Mouse (Mus musculus): ENCODE results near the gene Parva. TPM values are rescaled to one million over a fixed set of nuclear protein-coding genes. Genes with fewer than 3 reads are reported as not detected.
A peak's percentile ranks its signal among the peaks of the same experiment; 100 is the strongest.

Gene Parva
- 18.4 and 29.9 TPM in 2 replicates for polyA plus RNA-seq (2014; fragmentation: Nextera tagmentation; extraction: Ambion mirVana)

- H3K4me1 ChIP-seq (ENCODE audit: control insufficient read depth, insufficient read depth, low read length) = no peaks in the 10 kb centered on the region
- H3K4me2 ChIP-seq (ENCODE audit: low read depth, low read length) = peak within 1 kb of the TSS; percentile 89
- peak within 1 kb of the TSS; percentile 72 for H3K9ac ChIP-seq (replicated peaks; ENCODE audit: low read depth, low read length)
- H3K27me3 ChIP-seq (ENCODE audit: control insufficient read depth, insufficient read depth, low read length) = no peaks in the 10 kb centered on the region
- under 1% methylated on average over 44 of the region's 49 CpGs for WGBS
- H3K4me3 ChIP-seq (ENCODE audit: low read depth, low read length) = peak within 1 kb of the TSS; percentile 57
- peak; percentile 79 for ATAC-seq (ENCODE audit: low read depth)
- H3K36me3 ChIP-seq (ENCODE audit: control insufficient read depth, insufficient read depth, low read length) = no peaks in the 10 kb centered on the region
- no peaks in the 10 kb centered on the region for H3K9me3 ChIP-seq (ENCODE audit: control insufficient read depth, low read length)
- H3K27ac ChIP-seq (ENCODE audit: low read depth, low read length) = peak within 1 kb of the TSS; percentile 71
Observed at GRCm38 (mm10) chr7:112427357-112428157, at the start of gene Parva. TSS of gene Parva (plus strand) at chr7:112427505.

GRCm38 (mm10) chr7:112378056-112378455 is 49.2 kb upstream of the Parva start:
- no peak overlapping the region for H3K27ac ChIP-seq (ENCODE audit: low read depth, low read length)
- H3K4me3 ChIP-seq (ENCODE audit: low read depth, low read length) = no peak overlapping the region
- 86% methylated on average over 5 of the region's 5 CpGs for WGBS
- no peaks in the 10 kb centered on the region for H3K4me1 ChIP-seq (ENCODE audit: control insufficient read depth, insufficient read depth, low read length)
- H3K9ac ChIP-seq (replicated peaks; ENCODE audit: low read depth, low read length) = no peak overlapping the region
- H3K4me2 ChIP-seq (ENCODE audit: low read depth, low read length) = no peak overlapping the region
- no peaks in the 10 kb centered on the region for H3K36me3 ChIP-seq (ENCODE audit: control insufficient read depth, insufficient read depth, low read length)
- ATAC-seq (ENCODE audit: low read depth) = no peak
- H3K27me3 ChIP-seq (ENCODE audit: control insufficient read depth, insufficient read depth, low read length) = no peaks in the 10 kb centered on the region
- H3K9me3 ChIP-seq (ENCODE audit: control insufficient read depth, low read length) = no peaks in the 10 kb centered on the region

GRCm38 (mm10) chr7:112378476-112378875 is 48.8 kb upstream of the Parva start:
- Histone ChIP-seq H3K36me3 (ENCODE audit: control insufficient read depth, insufficient read depth, low read length) (no peaks in the 10 kb centered on the region), H3K4me1 (ENCODE audit: control insufficient read depth, insufficient read depth, low read length) (no peaks in the 10 kb centered on the region), H3K9ac (replicated peaks; ENCODE audit: low read depth, low read length) (no peak overlapping the region), H3K27ac (ENCODE audit: low read depth, low read length) (no peak overlapping the region), H3K4me2 (ENCODE audit: low read depth, low read length) (no peak overlapping the region), H3K9me3 (ENCODE audit: control insufficient read depth, low read length) (no peaks in the 10 kb centered on the region), H3K27me3 (ENCODE audit: control insufficient read depth, insufficient read depth, low read length) (no peaks in the 10 kb centered on the region), H3K4me3 (ENCODE audit: low read depth, low read length) (no peak overlapping the region)
- ATAC-seq (ENCODE audit: low read depth) = no peak
- 78% methylated on average over 5 of the region's 5 CpGs for WGBS

GRCm38 (mm10) chr7:112386521-112386920 is 40.8 kb upstream of the Parva start:
- no peak for ATAC-seq (ENCODE audit: low read depth)
- Histone ChIP-seq H3K9me3 (ENCODE audit: control insufficient read depth, low read length) (no peaks in the 10 kb centered on the region), H3K9ac (replicated peaks; ENCODE audit: low read depth, low read length) (no peak overlapping the region), H3K27ac (ENCODE audit: low read depth, low read length) (no peak overlapping the region), H3K27me3 (ENCODE audit: control insufficient read depth, insufficient read depth, low read length) (no peaks in the 10 kb centered on the region), H3K4me3 (ENCODE audit: low read depth, low read length) (no peak overlapping the region), H3K4me1 (ENCODE audit: control insufficient read depth, insufficient read depth, low read length) (peaks cover 20% of the 10 kb centered on the region), H3K4me2 (ENCODE audit: low read depth, low read length) (no peak overlapping the region), H3K36me3 (ENCODE audit: control insufficient read depth, insufficient read depth, low read length) (no peaks in the 10 kb centered on the region)
- 73% methylated on average over 5 of the region's 5 CpGs for WGBS

- H3K9ac ChIP-seq (replicated peaks; ENCODE audit: low read depth, low read length) = no peak overlapping the region
- H3K4me3 ChIP-seq (ENCODE audit: low read depth, low read length) = no peak overlapping the region
- no peaks in the 10 kb centered on the region for H3K36me3 ChIP-seq (ENCODE audit: control insufficient read depth, insufficient read depth, low read length)
- ATAC-seq (ENCODE audit: low read depth) = no peak
- H3K4me1 ChIP-seq (ENCODE audit: control insufficient read depth, insufficient read depth, low read length) = peaks cover 25% of the 10 kb centered on the region
- no peaks in the 10 kb centered on the region for H3K27me3 ChIP-seq (ENCODE audit: control insufficient read depth, insufficient read depth, low read length)
- 86% methylated on average over 5 of the region's 5 CpGs for WGBS
- H3K9me3 ChIP-seq (ENCODE audit: control insufficient read depth, low read length) = no peaks in the 10 kb centered on the region
- no peak overlapping the region for H3K27ac ChIP-seq (ENCODE audit: low read depth, low read length)
- H3K4me2 ChIP-seq (ENCODE audit: low read depth, low read length) = no peak overlapping the region
Observed at GRCm38 (mm10) chr7:112387876-112388275, 39.4 kb upstream of the Parva start.

- H3K4me1 ChIP-seq (ENCODE audit: control insufficient read depth, insufficient read depth, low read length) = peaks cover 25% of the 10 kb centered on the region
- 87% methylated on average over 5 of the region's 5 CpGs for whole genome bisulfite sequencing
- no peak for ATAC-seq (ENCODE audit: low read depth)
Observed at GRCm38 (mm10) chr7:112388363-112388875, 38.9 kb upstream of the Parva start.

GRCm38 (mm10) chr7:112389611-112390251 is 37.6 kb upstream of the Parva start:
- no peaks in the 10 kb centered on the region for H3K9me3 ChIP-seq (ENCODE audit: control insufficient read depth, low read length)
- no peaks in the 10 kb centered on the region for H3K36me3 ChIP-seq (ENCODE audit: control insufficient read depth, insufficient read depth, low read length)
- H3K9ac ChIP-seq (replicated peaks; ENCODE audit: low read depth, low read length) = 0 out of 2 replicates have a peak overlapping the region, but pooled peaks have one; percentile 7
- peak overlapping the region; percentile 18; the same call in 1 of the 2 replicates for H3K4me2 ChIP-seq (ENCODE audit: low read depth, low read length)
- peaks cover 25% of the 10 kb centered on the region for H3K4me1 ChIP-seq (ENCODE audit: control insufficient read depth, insufficient read depth, low read length)
- H3K27me3 ChIP-seq (ENCODE audit: control insufficient read depth, insufficient read depth, low read length) = no peaks in the 10 kb centered on the region
- peak; percentile 64 for ATAC-seq (ENCODE audit: low read depth)
- no peak overlapping the region for H3K4me3 ChIP-seq (ENCODE audit: low read depth, low read length)
- WGBS = 30% methylated on average over 6 of the region's 6 CpGs
- H3K27ac ChIP-seq (ENCODE audit: low read depth, low read length) = peak overlapping the region; percentile 65

More at GRCm38 (mm10) chr7:112388363-112388875, 38.9 kb upstream of the Parva start:
- no peak overlapping the region for H3K4me2 ChIP-seq (ENCODE audit: low read depth, low read length)
- no peak overlapping the region for H3K27ac ChIP-seq (ENCODE audit: low read depth, low read length)
- no peaks in the 10 kb centered on the region for H3K9me3 ChIP-seq (ENCODE audit: control insufficient read depth, low read length)
- H3K9ac ChIP-seq (replicated peaks; ENCODE audit: low read depth, low read length) = no peak overlapping the region
- no peaks in the 10 kb centered on the region for H3K27me3 ChIP-seq (ENCODE audit: control insufficient read depth, insufficient read depth, low read length)
- H3K36me3 ChIP-seq (ENCODE audit: control insufficient read depth, insufficient read depth, low read length) = no peaks in the 10 kb centered on the region
- H3K4me3 ChIP-seq (ENCODE audit: low read depth, low read length) = no peak overlapping the region

- Histone ChIP-seq H3K36me3 (ENCODE audit: control insufficient read depth, insufficient read depth, low read length) (no peaks in the 10 kb centered on the region), H3K9ac (replicated peaks; ENCODE audit: low read depth, low read length) (no peak overlapping the region), H3K27ac (ENCODE audit: low read depth, low read length) (peak overlapping the region; percentile 78), H3K4me3 (ENCODE audit: low read depth, low read length) (no peak overlapping the region), H3K9me3 (ENCODE audit: control insufficient read depth, low read length) (no peaks in the 10 kb centered on the region), H3K4me1 (ENCODE audit: control insufficient read depth, insufficient read depth, low read length) (peaks cover 25% of the 10 kb centered on the region), H3K27me3 (ENCODE audit: control insufficient read depth, insufficient read depth, low read length) (no peaks in the 10 kb centered on the region), H3K4me2 (ENCODE audit: low read depth, low read length) (peak overlapping the region; percentile 18; the same call in 1 of the 2 replicates)
- 28% methylated on average over 11 of the region's 11 CpGs for WGBS
- peak; percentile 36 for ATAC-seq (ENCODE audit: low read depth)
Observed at GRCm38 (mm10) chr7:112390252-112390936, 36.9 kb upstream of the Parva start.
